Mouse (Mus musculus) liver, postnatal 0 days (tissue): Measurements from ENCODE around the gene Tpd52l1. TPM values are rescaled to one million over a fixed set of nuclear protein-coding genes. Genes with fewer than 3 reads are reported as not detected.

ENCODE experiments used
- ATAC-seq: fragments of 200-750 bp; cut with Nextera tagmentation; 2 replicates; pipeline ENCODE4 v1.8.0; 2017; ENCODE audit warnings: mild to moderate bottlenecking, moderate library complexity
- DNase-seq: peaks from one replicate; pipeline ENCODE4 v3.0.0-alpha.2; 2016
- H3K27ac ChIP-seq: fragments of 300-500 bp; sonication (generic); 2 replicates; pipeline ENCODE4 v1.5.1; 2014; ENCODE audit warnings: antibody characterized with exemption, moderate library complexity, mild to moderate bottlenecking, low read depth
- H3K27me3 ChIP-seq: fragments of 300-500 bp; sonication (generic); 2 replicates; pipeline ENCODE4 v1.6.1; 2014; ENCODE audit warnings: low read length, control low read depth, mixed read lengths; ENCODE audit not compliant: insufficient read depth
- H3K36me3 ChIP-seq: fragments of 300-500 bp; sonication (generic); replicated peaks from 2 replicates; pipeline ENCODE4 v1.6.1; 2014; ENCODE audit warnings: mild to moderate bottlenecking, control low read depth, low read length, moderate library complexity, mixed read lengths; ENCODE audit not compliant: insufficient read depth
- H3K4me1 ChIP-seq: fragments of 300-500 bp; sonication (generic); 2 replicates; pipeline ENCODE4 v1.6.1; 2014; ENCODE audit warnings: antibody characterized with exemption, mild to moderate bottlenecking, control low read depth; ENCODE audit not compliant: insufficient read depth
- H3K4me2 ChIP-seq: fragments of 300-500 bp; sonication (generic); 2 replicates; pipeline ENCODE4 v1.6.1; 2014; ENCODE audit warnings: low read depth, mild to moderate bottlenecking, low read length, moderate library complexity, mixed read lengths
- H3K4me3 ChIP-seq: fragments of 300-500 bp; sonication (generic); 2 replicates; pipeline ENCODE4 v1.5.1; 2014; ENCODE audit warnings: low read depth, low read length
- H3K9ac ChIP-seq: fragments of 300-500 bp; sonication (generic); replicated peaks from 2 replicates; pipeline ENCODE4 v1.6.1; 2014; ENCODE audit warnings: mild to moderate bottlenecking, moderate library complexity
- H3K9me3 ChIP-seq: fragments of 300-500 bp; sonication (generic); 2 replicates; pipeline ENCODE4 v1.6.1; 2016; ENCODE audit warnings: mild to moderate bottlenecking, control low read depth, low read length, mixed read lengths
- CTCF ChIP-seq: sonication (generic); IDR thresholded peaks from 2 replicates; pipeline ENCODE4 v1.5.1; 2016; ENCODE audit warnings: antibody characterized with exemption, low read depth
- EP300 ChIP-seq: IDR thresholded peaks from 2 replicates; pipeline ENCODE4 v1.6.1; 2016; ENCODE audit warnings: antibody characterized with exemption, low read depth, mild to moderate bottlenecking
- WGBS: fragments of 180-500 bp; shearing (Covaris S2); extraction: QIAGEN DNeasy Blood & Tissue Kit; methylation state at CpG from one replicate; pipeline ENCODE4 v1.1.7; 2014; ENCODE audit not compliant: insufficient replicate concordance; 5-methylcytosine and 5-hydroxymethylcytosine counted together
- polyA plus RNA-seq: library from polyadenylated mRNA; unstranded; fragments of >200 nt; fragmentation: Nextera tagmentation; extraction: Ambion mirVana; gene quantifications from 2 replicates; pipeline ENCODE4 v1.2.1, GENCODE M21; 2015

Tpd52l1 gene
- polyA plus RNA-seq, 1 experiment from 2014 or later = 3.9 TPM

DNA sequence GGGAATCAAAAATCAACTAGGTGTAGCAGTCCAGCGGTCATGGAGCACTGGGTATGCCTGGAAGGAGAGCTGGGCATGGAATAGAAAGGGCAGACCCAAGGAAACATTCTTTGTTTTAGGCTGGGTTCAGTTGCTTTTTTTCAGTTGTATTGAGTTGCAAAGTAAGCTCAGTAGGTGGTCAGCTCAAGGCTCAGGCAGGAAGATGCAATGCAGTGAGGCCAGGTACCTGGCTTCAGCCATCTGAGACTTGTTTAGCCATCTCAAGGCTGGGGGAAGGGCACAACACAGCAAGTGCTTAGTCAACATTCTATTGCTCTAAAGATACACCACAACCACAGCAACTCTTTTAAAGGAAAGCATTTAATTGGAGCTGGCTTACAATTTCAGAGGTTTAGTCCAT, 11.0 kb upstream of the Tpd52l1 start:
- Histone ChIP-seq H3K9me3 (no peaks in the 10 kb centered on the region), H3K36me3 (no peaks in the 10 kb centered on the region), H3K27me3 (no peaks in the 10 kb centered on the region), H3K27ac (no peak overlapping the region), H3K4me1 (no peaks in the 10 kb centered on the region), H3K9ac (no peak overlapping the region), H3K4me3 (no peak overlapping the region), H3K4me2 (no peak overlapping the region)
- DNase-seq (no peak), ATAC-seq (no peak)
- WGBS = 48% methylated on average over 1 of the region's 1 CpGs
- TF ChIP-seq CTCF = no peak
- no peak for TF ChIP-seq EP300

GRCm38 (mm10) chr10:31447083-31447482, 1.3 kb upstream of the Tpd52l1 start:
- H3K36me3 ChIP-seq = no peaks in the 10 kb centered on the region
- no peak for TF ChIP-seq EP300
- no peak for TF ChIP-seq CTCF
- no peaks in the 10 kb centered on the region for H3K9me3 ChIP-seq

GRCm38 (mm10) chr10:31444206-31444605, 1.6 kb downstream of the Tpd52l1 start:
- no peak for ATAC-seq
- no peak for TF ChIP-seq EP300
- TF ChIP-seq CTCF = no peak
- Histone ChIP-seq H3K4me1 (no peaks in the 10 kb centered on the region), H3K27me3 (no peaks in the 10 kb centered on the region), H3K36me3 (no peaks in the 10 kb centered on the region), H3K4me3 (no peak overlapping the region), H3K27ac (no peak overlapping the region), H3K9me3 (no peaks in the 10 kb centered on the region), H3K9ac (no peak overlapping the region), H3K4me2 (no peak overlapping the region)
- DNase-seq = no peak
- WGBS = 77% methylated on average over 7 of the region's 7 CpGs

More at GRCm38 (mm10) chr10:31447083-31447482, 1.3 kb upstream of the Tpd52l1 start:
- Histone ChIP-seq H3K9ac (no peak overlapping the region), H3K4me3 (no peak overlapping the region), H3K27ac (no peak overlapping the region), H3K4me1 (no peaks in the 10 kb centered on the region), H3K4me2 (no peak overlapping the region), H3K27me3 (no peaks in the 10 kb centered on the region)
- 34% methylated on average over 1 of the region's 1 CpGs for WGBS
- ATAC-seq (no peak), DNase-seq (no peak)

- no peak overlapping the region for H3K27ac ChIP-seq
- no peak overlapping the region for H3K4me2 ChIP-seq
- H3K36me3 ChIP-seq = no peaks in the 10 kb centered on the region
- no peak for TF ChIP-seq EP300
- no peak for TF ChIP-seq CTCF
- no peak overlapping the region for H3K4me3 ChIP-seq
- H3K9ac ChIP-seq = no peak overlapping the region
- no peak for DNase-seq
- no peak for ATAC-seq
- no peaks in the 10 kb centered on the region for H3K9me3 ChIP-seq
- no peaks in the 10 kb centered on the region for H3K4me1 ChIP-seq
- no peaks in the 10 kb centered on the region for H3K27me3 ChIP-seq
Measured at GRCm38 (mm10) chr10:31441491-31441890, 4.3 kb downstream of the Tpd52l1 start.

GRCm38 (mm10) chr10:31436047-31436446, 9.7 kb downstream of the Tpd52l1 start:
- DNase-seq (no peak), ATAC-seq (no peak)
- 73% methylated on average over 4 of the region's 4 CpGs for WGBS
- no peaks in the 10 kb centered on the region for H3K9me3 ChIP-seq
- no peak for TF ChIP-seq EP300
- no peaks in the 10 kb centered on the region for H3K27me3 ChIP-seq
- H3K4me3 ChIP-seq = no peak overlapping the region
- no peaks in the 10 kb centered on the region for H3K36me3 ChIP-seq
- no peak overlapping the region for H3K4me2 ChIP-seq
- no peak overlapping the region for H3K9ac ChIP-seq
- no peaks in the 10 kb centered on the region for H3K4me1 ChIP-seq
- H3K27ac ChIP-seq = no peak overlapping the region

- no peak for ATAC-seq
- no peaks in the 10 kb centered on the region for H3K4me1 ChIP-seq
Measured at GRCm38 (mm10) chr10:31417956-31418355, 27.8 kb downstream of the Tpd52l1 start.

DNA sequence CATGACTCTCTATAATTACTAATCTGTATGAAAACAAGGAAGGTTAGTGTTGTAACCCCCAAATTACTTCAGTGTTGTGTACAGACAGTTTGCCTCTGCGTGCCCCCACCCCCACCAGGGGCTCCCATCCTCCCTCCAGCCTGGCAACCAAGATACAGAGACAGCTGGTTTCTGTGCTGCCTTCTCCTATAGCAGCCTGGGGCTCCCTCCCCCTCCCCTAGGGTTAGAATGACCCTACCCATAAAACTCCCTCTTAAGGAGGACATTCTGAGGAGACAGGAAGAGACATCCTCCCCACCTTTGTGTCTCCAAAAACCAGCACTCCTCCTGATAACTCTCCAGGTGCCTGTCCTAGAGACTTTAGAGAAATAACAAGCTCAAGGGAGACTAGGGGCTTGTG, 52.8 kb downstream of the Tpd52l1 start:
- H3K4me2 ChIP-seq = no peak overlapping the region
- H3K9me3 ChIP-seq = no peaks in the 10 kb centered on the region
- DNase-seq (no peak), ATAC-seq (no peak)
- H3K36me3 ChIP-seq = no peaks in the 10 kb centered on the region
- TF ChIP-seq EP300 (no peak), CTCF (no peak)
- no peak overlapping the region for H3K9ac ChIP-seq
- no peaks in the 10 kb centered on the region for H3K27me3 ChIP-seq
- H3K4me3 ChIP-seq = no peak overlapping the region
- no peaks in the 10 kb centered on the region for H3K4me1 ChIP-seq
- H3K27ac ChIP-seq = no peak overlapping the region
- WGBS = 33% methylated on average over 1 of the region's 1 CpGs

More at GRCm38 (mm10) chr10:31417956-31418355, 27.8 kb downstream of the Tpd52l1 start:
- Histone ChIP-seq H3K4me2 (no peak overlapping the region), H3K36me3 (no peaks in the 10 kb centered on the region), H3K4me3 (no peak overlapping the region), H3K9me3 (no peaks in the 10 kb centered on the region), H3K27ac (no peak overlapping the region), H3K27me3 (no peaks in the 10 kb centered on the region), H3K9ac (no peak overlapping the region)
- DNase-seq = no peak
- TF ChIP-seq CTCF (no peak), EP300 (no peak)
